Mouse (Mus musculus) B cell, adult 2 months (primary cell): ENCODE measurements around the gene Cyp2d11.
"Not testable (repeated sequence)": the region's sequence is repeated elsewhere in the genome, so short reads cannot be mapped to it uniquely, and the experiment has no call there.

Source experiments
- DNase-seq, 2 experiments: peaks; one replicate each; pipeline ENCODE4 v3.0.0; 2022

The Cyp2d11 gene

DNA sequence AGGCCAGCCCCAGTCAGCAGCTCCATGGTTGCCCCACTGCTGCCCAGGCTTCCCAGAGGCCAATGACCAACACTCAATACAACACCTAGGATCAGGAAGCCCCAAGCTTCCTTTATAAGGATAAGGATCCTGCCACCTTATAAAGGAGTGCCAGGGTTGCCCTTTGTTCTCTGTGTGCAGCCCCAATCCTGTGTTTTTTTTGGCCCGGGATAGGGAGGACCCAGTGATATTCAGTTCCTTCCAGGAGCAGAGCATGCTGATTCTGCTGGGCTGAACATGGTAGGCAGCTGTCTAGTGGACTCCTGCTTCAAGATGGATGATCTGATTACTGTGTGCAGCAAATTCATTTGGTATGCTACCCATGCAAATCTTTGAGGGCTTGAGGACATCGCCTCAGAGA lies at the start of gene Cyp2d11:
Gene Cyp2d11, minus strand, starts transcription at position 101 of the 400 bp plus-strand sequence.
- DNase-seq = not testable (repeated sequence)

GRCm38 (mm10) chr15:82437975-82438617 lies 44.3 kb upstream of the Cyp2d11 start:
- no peak for DNase-seq

DNA sequence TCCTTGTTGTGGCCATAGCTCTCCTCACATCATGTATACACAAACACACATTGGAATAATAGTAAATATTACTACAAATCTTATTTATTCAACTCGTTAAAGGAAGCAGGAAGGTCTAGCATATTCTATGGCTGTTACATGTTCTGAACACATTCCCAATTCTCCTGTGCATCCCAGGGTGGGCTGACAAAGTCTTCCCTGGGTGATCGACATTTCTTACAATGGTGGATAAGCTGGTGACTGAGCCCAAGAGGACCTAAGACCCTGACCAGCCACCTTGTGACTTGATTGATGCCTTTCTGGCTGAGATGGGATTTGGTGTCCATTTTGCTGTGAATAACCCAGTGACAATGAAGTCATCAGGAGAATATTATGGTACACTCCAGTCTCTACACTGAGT lies 41.8 kb upstream of the Cyp2d11 start:
- DNase-seq = no peak

DNA sequence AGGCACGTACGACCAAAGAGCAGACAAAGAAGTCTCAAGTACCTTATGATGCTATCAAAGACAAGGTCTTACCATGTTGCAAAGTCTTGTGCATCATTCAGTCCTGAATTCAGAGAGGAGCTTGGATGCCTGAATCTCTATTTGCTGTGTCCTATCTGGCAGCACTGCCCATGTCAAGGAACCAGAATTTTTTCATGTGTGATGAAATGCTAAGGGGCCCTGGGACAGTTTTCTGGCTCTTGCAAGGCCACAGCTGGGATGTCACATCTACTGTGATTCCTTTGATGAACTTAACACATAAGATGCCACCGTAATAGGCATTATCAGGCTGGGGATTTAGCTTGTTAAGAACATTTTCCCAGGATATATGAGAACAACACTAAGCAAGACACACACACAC lies 41.2 kb upstream of the Cyp2d11 start:
- DNase-seq = no peak

DNA sequence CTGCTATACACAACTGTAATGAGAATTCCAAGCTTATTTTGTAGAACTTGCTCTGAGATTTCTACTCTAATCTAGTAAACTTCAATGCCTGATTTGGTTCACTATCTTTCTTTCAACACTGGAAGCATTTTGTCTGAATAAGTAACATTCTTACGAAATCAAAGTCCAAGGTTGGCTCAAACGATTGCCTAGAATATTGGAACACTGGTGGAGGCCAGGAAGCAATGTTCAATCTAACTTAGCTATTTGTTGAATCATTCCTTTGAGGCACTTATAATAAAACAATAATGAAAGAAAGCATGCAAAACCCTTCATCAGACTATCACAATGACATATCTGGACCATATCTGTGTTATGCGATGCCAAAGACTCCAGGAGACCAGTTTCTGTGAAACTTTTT lies 40.7 kb upstream of the Cyp2d11 start:
- no peak for DNase-seq

DNA sequence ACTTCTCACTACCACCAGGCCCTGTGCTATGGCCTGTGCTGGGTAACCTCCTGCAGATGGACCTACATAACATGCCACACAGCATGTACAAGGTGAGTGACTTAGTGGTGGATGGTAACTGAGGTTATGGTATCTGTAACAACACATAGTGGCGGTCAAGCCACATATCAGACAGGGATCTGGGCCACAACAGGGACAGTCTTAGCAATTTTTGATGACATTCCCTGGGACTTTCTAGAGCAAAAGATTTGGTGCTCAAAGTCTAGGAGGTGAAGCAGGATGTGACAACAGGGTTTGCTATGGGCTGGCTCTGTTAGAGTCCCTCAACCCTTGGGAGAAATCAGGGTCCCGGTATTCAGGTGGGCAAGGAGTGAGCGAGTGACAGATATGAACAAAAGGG lies 39.8 kb upstream of the Cyp2d11 start:
- no peak for DNase-seq

GRCm38 (mm10) chr15:82433137-82433536 lies 39.3 kb upstream of the Cyp2d11 start, which contains the start of gene Cyp2d9:
Cyp2d9 (plus strand) TSS chr15:82433437.
- no peak for DNase-seq

DNA sequence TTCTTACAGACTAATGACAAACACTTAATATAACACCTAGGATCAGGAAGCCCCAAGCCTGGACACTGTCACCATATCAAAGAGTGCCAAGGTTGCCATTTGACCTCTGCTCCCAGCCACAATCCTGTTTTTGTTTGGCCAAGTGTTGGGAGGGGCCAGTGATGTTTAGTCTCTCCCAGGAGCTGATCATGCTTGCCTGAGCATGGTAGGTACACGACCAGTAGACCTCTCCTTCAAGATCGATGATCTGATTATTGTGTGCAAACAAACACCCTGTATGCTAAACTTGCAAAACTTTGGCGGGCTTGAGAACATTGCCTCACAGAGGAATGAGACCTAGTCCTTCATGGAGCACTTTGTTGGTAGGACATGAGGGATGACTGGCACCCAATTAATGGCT lies 29.6 kb upstream of the Cyp2d11 start:
- no peak for DNase-seq

GRCm38 (mm10) chr15:82422935-82423334 lies 29.1 kb upstream of the Cyp2d11 start:
- DNase-seq = no peak

GRCm38 (mm10) chr15:82418616-82419015 lies 24.8 kb upstream of the Cyp2d11 start:
- no peak for DNase-seq

GRCm38 (mm10) chr15:82416797-82417789 lies 23.3 kb upstream of the Cyp2d11 start:
- DNase-seq = peak; percentile 75 to 77

DNA sequence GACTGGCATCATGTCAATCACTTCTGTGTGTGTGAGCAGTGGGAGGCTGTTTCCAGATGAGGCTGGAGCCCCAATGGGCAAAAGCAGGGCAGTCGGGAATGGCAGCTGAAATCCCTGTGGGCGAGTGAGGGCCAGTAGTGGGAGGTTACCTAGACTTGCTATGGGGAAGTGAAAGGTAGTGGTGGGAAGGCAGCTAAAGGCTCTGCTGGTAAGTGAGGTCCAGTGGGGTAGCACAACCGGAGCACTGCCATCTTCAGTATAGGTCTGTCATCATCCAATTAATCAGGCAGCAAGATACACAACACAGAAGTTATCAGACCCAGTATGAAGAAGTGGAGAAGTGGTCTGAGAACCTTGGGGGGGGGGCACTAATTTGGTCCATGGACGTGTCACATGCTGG lies 13.7 kb upstream of the Cyp2d11 start:
- no peak for DNase-seq

GRCm38 (mm10) chr15:82406981-82407380 lies 13.2 kb upstream of the Cyp2d11 start, which contains the start of gene Cyp2d10:
Cyp2d10 (minus strand) TSS chr15:82407195.
- no peak for DNase-seq

- DNase-seq = no peak
Measured at GRCm38 (mm10) chr15:82404163-82404562, 10.3 kb upstream of the Cyp2d11 start.

- no peak for DNase-seq
Measured at GRCm38 (mm10) chr15:82403606-82404005, 9.8 kb upstream of the Cyp2d11 start.

GRCm38 (mm10) chr15:82402741-82403140 lies 8.9 kb upstream of the Cyp2d11 start:
- DNase-seq = no peak

DNA sequence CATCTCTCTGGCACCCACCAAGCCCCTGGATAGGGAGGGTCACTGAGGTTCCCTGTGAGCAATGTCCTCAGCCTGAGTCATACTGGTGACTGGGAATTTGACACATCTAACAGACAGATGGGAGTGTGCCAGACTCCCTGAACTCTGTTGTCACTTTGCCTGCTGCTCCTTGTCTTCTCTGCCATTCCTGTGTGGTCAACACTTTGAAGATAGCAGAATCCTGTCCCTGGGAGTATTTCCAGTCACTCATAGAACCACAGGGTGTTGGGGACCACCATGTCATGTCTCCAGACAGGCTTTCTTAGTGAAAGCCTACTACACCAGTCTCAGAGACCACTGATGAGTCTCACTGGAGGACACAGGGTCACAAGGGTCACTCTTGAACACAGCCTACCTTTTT lies 8.3 kb upstream of the Cyp2d11 start:
- DNase-seq = no peak

GRCm38 (mm10) chr15:82401516-82401915 lies 7.7 kb upstream of the Cyp2d11 start:
- no peak for DNase-seq

DNA sequence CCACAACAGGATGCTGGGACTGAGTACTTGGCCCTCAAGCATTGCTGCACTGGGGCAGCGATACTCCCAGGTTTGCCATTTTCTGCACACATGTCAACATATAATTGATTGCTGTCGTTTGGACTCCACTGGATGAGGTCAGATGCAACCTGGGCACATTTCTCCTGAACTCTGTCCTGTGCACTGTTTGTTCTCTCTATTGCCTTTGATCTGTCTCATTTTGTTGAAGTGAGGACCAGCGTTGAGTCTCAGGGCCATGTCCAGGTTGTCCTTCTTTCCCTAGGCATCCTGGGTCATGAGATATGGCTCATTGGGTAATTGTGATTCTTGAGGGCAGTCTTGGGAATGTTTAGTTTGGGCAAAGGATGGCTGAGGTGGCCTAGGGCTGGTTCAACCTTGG lies 2.1 kb upstream of the Cyp2d11 start:
- DNase-seq = not testable (repeated sequence)

- not testable (repeated sequence) for DNase-seq
Measured at GRCm38 (mm10) chr15:82389916-82390315, 3.9 kb downstream of the Cyp2d11 start.

- no peak for DNase-seq
Measured at GRCm38 (mm10) chr15:82385729-82386128, 8.1 kb downstream of the Cyp2d11 start.

DNA sequence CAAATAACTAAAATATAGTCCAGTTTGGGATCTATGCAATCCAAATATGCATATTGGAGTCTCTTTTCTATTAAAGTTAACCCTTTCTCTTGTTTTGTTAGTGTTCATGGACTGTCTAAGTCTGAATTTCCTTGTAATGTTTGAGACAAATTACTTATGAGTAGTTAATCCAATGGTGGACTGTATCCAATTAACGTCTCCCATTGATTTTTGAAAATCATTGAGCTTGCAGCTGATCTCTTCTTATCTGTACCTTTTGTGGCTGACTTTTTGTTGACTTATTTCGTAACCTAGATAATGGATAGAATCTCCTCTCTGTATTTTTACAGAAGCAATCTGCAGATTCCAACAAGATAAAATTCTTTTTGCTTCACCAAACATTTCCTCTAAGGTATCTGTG lies 11.4 kb downstream of the Cyp2d11 start:
- DNase-seq = no peak

DNA sequence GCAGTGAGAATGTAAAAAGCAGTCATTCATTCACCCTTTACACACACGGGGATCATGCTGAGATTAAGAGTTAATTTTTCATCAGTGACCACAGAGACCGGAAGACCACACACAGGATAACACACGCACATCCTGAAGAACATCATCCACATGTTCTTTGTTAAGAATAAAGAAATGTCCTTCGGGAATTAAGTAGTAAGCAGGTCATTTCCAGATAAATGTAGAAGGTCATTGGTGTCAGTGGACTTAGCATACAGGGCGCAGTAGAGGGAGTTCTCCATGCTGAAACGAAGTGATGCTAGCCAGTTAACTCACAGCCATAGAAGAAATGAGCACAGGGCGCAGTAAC lies 13.1 kb downstream of the Cyp2d11 start:
- no peak for DNase-seq
